8 mouse cellular contexts compared by ENCODE assay signal in the genomic region with DNA sequence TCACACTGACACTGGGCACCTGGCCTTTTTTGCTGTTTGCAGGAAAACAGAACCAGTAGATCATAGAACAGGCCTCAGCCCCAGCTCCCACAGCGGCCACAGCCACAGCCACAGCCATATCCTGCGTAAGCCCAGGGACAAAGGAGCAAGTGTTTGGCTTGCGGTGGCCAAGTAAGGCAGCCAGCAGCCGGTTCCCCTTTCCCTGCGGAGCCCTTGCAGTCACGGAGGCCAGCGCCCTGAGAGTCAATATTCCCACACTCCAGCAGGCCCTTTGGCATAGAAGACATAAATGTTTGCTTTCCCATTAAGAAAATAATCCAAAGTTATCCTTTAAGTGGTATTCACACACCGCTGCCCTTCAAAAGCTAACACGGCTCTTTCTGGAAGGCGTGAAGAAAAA.
A peak's percentile ranks its signal among the peaks of the same experiment; 100 is the strongest.
DNase-seq lines count a peak whose midpoint lies in the region; ATAC-seq lines count a peak whose summit lies in the region.

No protein-coding gene starts in this region.

- DNase-seq in adrenal gland, postnatal 25 days, result peak; percentile 27
- DNase-seq in adrenal gland, adult 8-10 months, result no peak
- peak; percentile 15 for DNase-seq in ZHBTc4 (ENCODE audit: low read depth, low spot score)
- peak; percentile 46 to 47 for DNase-seq in heart, postnatal 36 days
- no peak for DNase-seq in urinary bladder, postnatal 25 days (ENCODE audit: low spot score)
- DNase-seq in T-cell, adult 2 months (ENCODE audit: low spot score), result no peak
- no peak for DNase-seq in spleen, adult 12 weeks (ENCODE audit: low spot score)

- intact Hi-C loops in heart, postnatal 36 days (cut with DNase I), result loop anchor here (5.0 kb wide), 1 partner anchor 39 kb away; no protein-coding TSS in a partner anchor

- no peak overlapping the region for H3K4me3 ChIP-seq in lung, embryonic 15.5 days

- no peak overlapping the region for H3K9ac ChIP-seq in lung, embryonic 15.5 days

- H3K27ac ChIP-seq in lung, embryonic 15.5 days, result peak overlapping the region; percentile 92

- H3K9me3 ChIP-seq in lung, embryonic 15.5 days, result no peaks in the 10 kb centered on the region

- H3K27me3 ChIP-seq in lung, embryonic 15.5 days, result no peaks in the 10 kb centered on the region

- no peak overlapping the region for H3K4me2 ChIP-seq in lung, embryonic 15.5 days

- H3K4me1 ChIP-seq in lung, embryonic 15.5 days, result peaks cover 55% of the 10 kb centered on the region

- H3K36me3 ChIP-seq in lung, embryonic 15.5 days, result no peaks in the 10 kb centered on the region

- 55% methylated on average over 10 of the region's 10 CpGs for WGBS in lung, embryonic 15.5 days

- peak; percentile 66; the same call in 1 of the 2 replicates for ATAC-seq in lung, embryonic 15.5 days (ENCODE audit: borderline replicate concordance, extremely low read depth, low FRiP score, low TSS enrichment)

Comparison
In these comparisons a context has a peak if more than half of its experiments do, and no peak if none do; other contexts are left out.
1. DNase-seq: peak in adrenal gland, postnatal 25 days (single experiment), ZHBTc4 (single experiment) and heart, postnatal 36 days (2 of 2); none in adrenal gland, adult 8-10 months (single experiment), urinary bladder, postnatal 25 days (single experiment), T-cell, adult 2 months (single experiment) and spleen, adult 12 weeks (single experiment).